21 mouse cellular contexts compared by ENCODE assay signal in genomic region chr2:55034610-55035009, GRCm38 (mm10).
DNase-seq lines count a peak whose midpoint lies in the region; ATAC-seq and TF ChIP-seq lines count a peak whose summit lies in the region.
"Had no signal": no experiment of that assay in that cellular context is flagged by ENCODE, and none has a peak within 500 bp of the region (broad histone marks: within the 10 kb centered on the region; RNA-seq: fewer than 3 reads in every experiment).

No protein-coding gene starts in this region.

- H3K36me3 ChIP-seq in forebrain, postnatal 0 days (ENCODE audit: insufficient read depth): no peaks in the 10 kb centered on the region
- no peaks in the 10 kb centered on the region for H3K36me3 ChIP-seq in forebrain, embryonic 15.5 days
- H3K36me3 ChIP-seq: embryonic facial prominence, embryonic 12.5 days; midbrain, embryonic 12.5 days; neural tube, embryonic 12.5 days; stomach, embryonic 15.5 days had no signal

- no peaks in the 10 kb centered on the region for H3K9me3 ChIP-seq in forebrain, postnatal 0 days (ENCODE audit: low read length)
- no peaks in the 10 kb centered on the region for H3K9me3 ChIP-seq in forebrain, embryonic 15.5 days
- H3K9me3 ChIP-seq: embryonic facial prominence, embryonic 12.5 days; midbrain, embryonic 12.5 days; neural tube, embryonic 12.5 days; stomach, embryonic 15.5 days had no signal

- TF ChIP-seq POLR2A in brain, embryonic 14.5 days (IDR thresholded peaks at IDR 0.05; ENCODE audit: borderline replicate concordance, extremely low read depth, insufficient read depth, insufficient read length, poor library complexity, severe bottlenecking): no peak

- no peak overlapping the region for H3K27ac ChIP-seq in forebrain, postnatal 0 days (ENCODE audit: low read depth, low read length)
- no peak overlapping the region for H3K27ac ChIP-seq in forebrain, embryonic 15.5 days (replicated peaks)
- no peak overlapping the region for H3K27ac ChIP-seq in layer of hippocampus, adult 2 months
- H3K27ac ChIP-seq: embryonic facial prominence, embryonic 12.5 days; midbrain, embryonic 12.5 days; neural tube, embryonic 12.5 days; stomach, embryonic 15.5 days had no signal

- 57% methylated on average over 3 of the region's 3 CpGs for WGBS in forebrain, postnatal 0 days
- 62% methylated on average over 3 of the region's 3 CpGs for WGBS in forebrain, embryonic 15.5 days

- H3K27me3 ChIP-seq in forebrain, postnatal 0 days (ENCODE audit: insufficient read depth, low read length): no peaks in the 10 kb centered on the region
- no peaks in the 10 kb centered on the region for H3K27me3 ChIP-seq in forebrain, embryonic 15.5 days
- H3K27me3 ChIP-seq: embryonic facial prominence, embryonic 12.5 days; midbrain, embryonic 12.5 days; neural tube, embryonic 12.5 days; stomach, embryonic 15.5 days had no signal

- peak; percentile 56 for TF ChIP-seq CTCF in forebrain, postnatal 0 days (IDR thresholded peaks at IDR 0.05; ENCODE audit: low read depth)
- TF ChIP-seq CTCF in layer of hippocampus, adult 2 months (conservative IDR thresholded peaks at IDR 0.05): peak; percentile 77
- TF ChIP-seq CTCF in brain, embryonic 14.5 days (IDR thresholded peaks at IDR 0.05; ENCODE audit: borderline replicate concordance, extremely low read depth, insufficient read depth, insufficient read length): no peak

- no peak overlapping the region for H3K4me2 ChIP-seq in forebrain, postnatal 0 days (ENCODE audit: low read depth)
- H3K4me2 ChIP-seq in forebrain, embryonic 15.5 days (replicated peaks): no peak overlapping the region
- H3K4me2 ChIP-seq: embryonic facial prominence, embryonic 12.5 days; heart, embryonic 11.5 days; midbrain, embryonic 12.5 days; neural tube, embryonic 12.5 days; stomach, embryonic 15.5 days had no signal

- H3K4me1 ChIP-seq in forebrain, postnatal 0 days (ENCODE audit: insufficient read depth): no peaks in the 10 kb centered on the region
- no peaks in the 10 kb centered on the region for H3K4me1 ChIP-seq in forebrain, embryonic 15.5 days
- H3K4me1 ChIP-seq: embryonic facial prominence, embryonic 12.5 days; midbrain, embryonic 12.5 days; neural tube, embryonic 12.5 days; stomach, embryonic 15.5 days had no signal

- ATAC-seq in forebrain, postnatal 0 days: peak; percentile 62; the same call in 1 of the 2 replicates
- ATAC-seq in forebrain, embryonic 15.5 days (replicated peaks): no peak
- ATAC-seq: activated CD4-positive, CD25-positive, alpha-beta regulatory T cell, adult 4 months had no signal

- H3K4me3 ChIP-seq in forebrain, postnatal 0 days (ENCODE audit: low read depth, low read length): no peak overlapping the region
- H3K4me3 ChIP-seq in forebrain, embryonic 15.5 days: no peak overlapping the region
- no peak overlapping the region for H3K4me3 ChIP-seq in layer of hippocampus, adult 2 months
- H3K4me3 ChIP-seq: embryonic facial prominence, embryonic 12.5 days; midbrain, embryonic 12.5 days; neural tube, embryonic 12.5 days; stomach, embryonic 15.5 days had no signal

- no peak overlapping the region for H3K9ac ChIP-seq in forebrain, postnatal 0 days
- no peak overlapping the region for H3K9ac ChIP-seq in forebrain, embryonic 15.5 days (replicated peaks)
- H3K9ac ChIP-seq: embryonic facial prominence, embryonic 12.5 days; midbrain, embryonic 12.5 days; neural tube, embryonic 12.5 days; stomach, embryonic 15.5 days had no signal

- peak; percentile 13 for DNase-seq in forebrain, postnatal 0 days
- DNase-seq in layer of hippocampus, adult 2 months (ENCODE audit: low spot score in 2 of 2): no peak
- no peak for DNase-seq in layer of hippocampus, adult 18-20 months (ENCODE audit: low spot score in 2 of 2)
- DNase-seq in 416B (ENCODE audit: low read depth): peak; percentile 4
- peak; percentile 59 for DNase-seq in brain, embryonic 14.5 days (ENCODE audit: low read depth)
- DNase-seq in urinary bladder, postnatal 36 days (ENCODE audit: low spot score in 2 of 2): no peak
- no peak for DNase-seq in layer of hippocampus, postnatal 25 days (ENCODE audit: extremely low spot score in 1 of 2, low spot score in 1 of 2)
- DNase-seq: adrenal gland, postnatal 14 days; gastrocnemius, postnatal 14 days; heart, adult 11 months; kidney, adult 8-10 months; kidney, postnatal 4 days; lung, postnatal 14 days; thymus, adult 2 months had no signal

Comparison
In these comparisons a context has a peak if more than half of its experiments do, and no peak if none do; other contexts are left out.
1. DNase-seq: peak in forebrain, postnatal 0 days (single experiment), 416B (single experiment) and brain, embryonic 14.5 days (single experiment); none in layer of hippocampus, adult 2 months (0 of 2), layer of hippocampus, adult 18-20 months (0 of 2), urinary bladder, postnatal 36 days (0 of 2) and layer of hippocampus, postnatal 25 days (0 of 2).